19 mouse cellular contexts compared by ENCODE assay signal in genomic region chr8:104036580-104037477, GRCm38 (mm10).
DNase-seq lines count a peak whose midpoint lies in the region; ATAC-seq and TF ChIP-seq lines count a peak whose summit lies in the region.
"Had no signal": no experiment of that assay in that cellular context is flagged by ENCODE, and none has a peak within 500 bp of the region (broad histone marks: within the 10 kb centered on the region; RNA-seq: fewer than 3 reads in every experiment).

No protein-coding gene starts in this region.

- TF ChIP-seq POLR2A in small intestine, adult 2 months (IDR thresholded peaks at IDR 0.05; ENCODE audit: low read depth, low read length) = no peak

- H3K9ac ChIP-seq in intestine, embryonic 15.5 days = no peak overlapping the region
- no peak overlapping the region for H3K9ac ChIP-seq in intestine, postnatal 0 days (ENCODE audit: low read depth, low read length)
- no peak overlapping the region for H3K9ac ChIP-seq in stomach, postnatal 0 days (ENCODE audit: low read length)
- H3K9ac ChIP-seq: embryonic facial prominence, embryonic 12.5 days; forebrain, embryonic 15.5 days; heart, embryonic 15.5 days; hindbrain, embryonic 13.5 days had no signal

- no peak overlapping the region for H3K4me2 ChIP-seq in intestine, embryonic 15.5 days (replicated peaks)
- H3K4me2 ChIP-seq in intestine, postnatal 0 days (replicated peaks; ENCODE audit: low read depth) = peak overlapping the region; percentile 48
- H3K4me2 ChIP-seq in stomach, postnatal 0 days (replicated peaks; ENCODE audit: low read depth) = no peak overlapping the region
- H3K4me2 ChIP-seq: embryonic facial prominence, embryonic 12.5 days; forebrain, embryonic 15.5 days; heart, embryonic 11.5 days; heart, embryonic 15.5 days; hindbrain, embryonic 13.5 days had no signal

- no peak for TF ChIP-seq CTCF in intestine, postnatal 0 days (IDR thresholded peaks at IDR 0.05; ENCODE audit: low read depth)
- TF ChIP-seq CTCF in small intestine, adult 2 months (IDR thresholded peaks at IDR 0.05; ENCODE audit: extremely low read depth, insufficient read length, insufficient replicate concordance, low read depth, low read length) = no peak
- no peak for TF ChIP-seq CTCF in stomach, postnatal 0 days (IDR thresholded peaks at IDR 0.05; ENCODE audit: low read depth)

- H3K4me1 ChIP-seq in intestine, embryonic 15.5 days (replicated peaks) = no peaks in the 10 kb centered on the region
- 0 out of 2 replicates have a peak, but pooled peaks cover 6% of the 10 kb centered on the region for H3K4me1 ChIP-seq in intestine, postnatal 0 days (replicated peaks; ENCODE audit: control insufficient read depth, insufficient read depth, low read length)
- H3K4me1 ChIP-seq in small intestine, adult 2 months (ENCODE audit: control insufficient read depth, insufficient read depth, insufficient read length, low read length) = peaks cover 6% of the 10 kb centered on the region; the same call in 1 of the 2 replicates
- H3K4me1 ChIP-seq in stomach, postnatal 0 days (replicated peaks; ENCODE audit: control insufficient read depth, insufficient read depth) = no peaks in the 10 kb centered on the region
- H3K4me1 ChIP-seq: hindbrain, embryonic 13.5 days had no signal

- TF ChIP-seq EP300 in stomach, postnatal 0 days (optimal IDR thresholded peaks at IDR 0.05) = no peak

- no peaks in the 10 kb centered on the region for H3K36me3 ChIP-seq in intestine, embryonic 15.5 days
- H3K36me3 ChIP-seq in intestine, postnatal 0 days (ENCODE audit: control insufficient read depth, insufficient read depth) = no peaks in the 10 kb centered on the region
- H3K36me3 ChIP-seq in small intestine, adult 2 months (ENCODE audit: control insufficient read depth, insufficient read depth, low read length) = no peaks in the 10 kb centered on the region
- H3K36me3 ChIP-seq in stomach, postnatal 0 days (ENCODE audit: control insufficient read depth, insufficient read depth, low read length) = no peaks in the 10 kb centered on the region
- H3K36me3 ChIP-seq: embryonic facial prominence, embryonic 12.5 days; forebrain, embryonic 15.5 days; heart, embryonic 15.5 days; hindbrain, embryonic 13.5 days had no signal

- H3K9me3 ChIP-seq in intestine, embryonic 15.5 days = no peaks in the 10 kb centered on the region
- H3K9me3 ChIP-seq in intestine, postnatal 0 days (ENCODE audit: control insufficient read depth) = no peaks in the 10 kb centered on the region
- H3K9me3 ChIP-seq in stomach, postnatal 0 days (ENCODE audit: control insufficient read depth, low read length) = no peaks in the 10 kb centered on the region
- H3K9me3 ChIP-seq: forebrain, embryonic 15.5 days; hindbrain, embryonic 13.5 days had no signal

- WGBS in intestine, embryonic 15.5 days = 64% methylated on average over 26 of the region's 26 CpGs
- 55% methylated on average over 26 of the region's 26 CpGs for WGBS in intestine, postnatal 0 days
- WGBS in small intestine, adult 2 months = 34% methylated on average over 26 of the region's 26 CpGs
- WGBS in stomach, postnatal 0 days = 74% methylated on average over 26 of the region's 26 CpGs

- H3K27ac ChIP-seq in intestine, embryonic 15.5 days = no peak overlapping the region
- H3K27ac ChIP-seq in intestine, postnatal 0 days (ENCODE audit: low read depth, low read length) = no peak overlapping the region
- H3K27ac ChIP-seq in small intestine, adult 2 months (ENCODE audit: insufficient read depth, low read depth, low read length) = peak overlapping the region; percentile 60
- H3K27ac ChIP-seq in stomach, postnatal 0 days (replicated peaks) = no peak overlapping the region
- H3K27ac ChIP-seq: embryonic facial prominence, embryonic 12.5 days; forebrain, embryonic 15.5 days; heart, adult 2 months; heart, embryonic 15.5 days; hindbrain, embryonic 13.5 days had no signal

- peak; percentile 78 for ATAC-seq in intestine, embryonic 15.5 days
- peak; percentile 87 for ATAC-seq in intestine, postnatal 0 days
- no peak for ATAC-seq in stomach, postnatal 0 days (ENCODE audit: low FRiP score, low TSS enrichment)
- ATAC-seq: forebrain, embryonic 15.5 days had no signal

- H3K4me3 ChIP-seq in intestine, embryonic 15.5 days (replicated peaks) = no peak overlapping the region
- H3K4me3 ChIP-seq in intestine, postnatal 0 days (ENCODE audit: low read depth, low read length) = no peak overlapping the region
- peak overlapping the region; percentile 55 for H3K4me3 ChIP-seq in small intestine, adult 2 months (ENCODE audit: low read depth, low read length)
- H3K4me3 ChIP-seq in stomach, postnatal 0 days (ENCODE audit: low read depth, low read length) = no peak overlapping the region
- H3K4me3 ChIP-seq: embryonic facial prominence, embryonic 12.5 days; forebrain, embryonic 15.5 days; heart, adult 2 months; heart, embryonic 15.5 days; hindbrain, embryonic 13.5 days had no signal

- no peaks in the 10 kb centered on the region for H3K27me3 ChIP-seq in intestine, embryonic 15.5 days (replicated peaks)
- H3K27me3 ChIP-seq in intestine, postnatal 0 days (replicated peaks; ENCODE audit: control insufficient read depth, insufficient read depth, low read length) = no peaks in the 10 kb centered on the region
- H3K27me3 ChIP-seq in small intestine, adult 2 months (ENCODE audit: control insufficient read depth, insufficient read depth, low read length) = no peaks in the 10 kb centered on the region
- no peaks in the 10 kb centered on the region for H3K27me3 ChIP-seq in stomach, postnatal 0 days (ENCODE audit: control insufficient read depth, insufficient read depth, low read length)
- H3K27me3 ChIP-seq: embryonic facial prominence, embryonic 12.5 days; forebrain, embryonic 15.5 days; heart, embryonic 15.5 days; hindbrain, embryonic 13.5 days had no signal

- peak; percentile 33 for DNase-seq in retina, adult 2 months (ENCODE audit: low read depth, low spot score)
- DNase-seq in retina, postnatal 1 day = no peak
- no peak for DNase-seq in cerebellum, adult 11 months
- no peak for DNase-seq in stomach, postnatal 0 days (ENCODE audit: low spot score)
- DNase-seq: adrenal gland, postnatal 10 days; cerebellum, adult 11-12 months; cerebellum, adult 9-10 months; cerebellum, postnatal 25 days; gastrocnemius, postnatal 10 days; heart, adult 2 months; heart, postnatal 14 days had no signal
